ENCODE assay signal across 8 mouse cellular contexts in the genomic region with DNA sequence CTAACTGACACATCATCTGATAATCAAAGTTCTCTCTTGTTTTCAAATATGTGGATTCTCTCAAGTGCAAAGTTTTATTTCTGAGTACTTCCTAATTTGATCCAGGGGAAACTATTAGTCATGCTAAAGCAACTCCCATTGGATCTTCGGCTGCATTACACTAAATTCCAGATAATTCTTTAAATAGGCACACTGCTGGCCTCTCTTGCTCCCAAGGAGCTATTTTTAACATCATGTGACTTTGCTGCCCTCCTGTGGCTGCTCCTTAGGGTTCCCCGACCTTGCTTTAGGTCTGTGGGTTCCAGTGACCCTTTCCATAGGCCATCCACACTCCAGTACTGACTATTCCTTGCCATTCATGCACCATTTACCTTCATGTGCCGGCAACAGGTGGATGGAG.
DNase-seq lines count a peak whose midpoint lies in the region; ATAC-seq lines count a peak whose summit lies in the region.

No protein-coding gene starts in this region.

- H3K9ac ChIP-seq in hindbrain, embryonic 11.5 days (ENCODE audit: low read depth, low read length), result no peak overlapping the region
- no peak overlapping the region for H3K9ac ChIP-seq in hindbrain, embryonic 16.5 days (ENCODE audit: low read depth, low read length)
- no peak overlapping the region for H3K9ac ChIP-seq in neural tube, embryonic 11.5 days (ENCODE audit: low read length)

- H3K27me3 ChIP-seq in hindbrain, embryonic 11.5 days (ENCODE audit: control insufficient read depth, insufficient read depth, low read length), result no peaks in the 10 kb centered on the region
- no peaks in the 10 kb centered on the region for H3K27me3 ChIP-seq in hindbrain, embryonic 16.5 days (replicated peaks; ENCODE audit: control insufficient read depth, insufficient read depth, low read length)
- H3K27me3 ChIP-seq in neural tube, embryonic 11.5 days (ENCODE audit: control insufficient read depth, insufficient read depth, low read length), result no peaks in the 10 kb centered on the region

- no peaks in the 10 kb centered on the region for H3K4me1 ChIP-seq in hindbrain, embryonic 11.5 days (replicated peaks; ENCODE audit: control insufficient read depth, insufficient read depth, low read length)
- no peaks in the 10 kb centered on the region for H3K4me1 ChIP-seq in hindbrain, embryonic 16.5 days (ENCODE audit: control insufficient read depth, insufficient read depth, low read depth, low read length)
- no peaks in the 10 kb centered on the region for H3K4me1 ChIP-seq in neural tube, embryonic 11.5 days (ENCODE audit: control insufficient read depth, insufficient read depth, low read length)

- no peaks in the 10 kb centered on the region for H3K9me3 ChIP-seq in hindbrain, embryonic 11.5 days (ENCODE audit: control insufficient read depth, low read length)
- no peaks in the 10 kb centered on the region for H3K9me3 ChIP-seq in hindbrain, embryonic 16.5 days (ENCODE audit: control insufficient read depth, low read length)
- H3K9me3 ChIP-seq in neural tube, embryonic 11.5 days (ENCODE audit: control insufficient read depth, low read length), result no peaks in the 10 kb centered on the region

- peak; percentile 77 for DNase-seq in hindbrain, embryonic 11.5 days (ENCODE audit: low spot score)
- DNase-seq in ZHBTc4 (ENCODE audit: low read depth, low spot score), result peak; percentile 59
- peak; percentile 37 for DNase-seq in gastrocnemius, postnatal 14 days
- peak; percentile 83 for DNase-seq in kidney, postnatal 10 days
- peak; percentile 71 for DNase-seq in neural tube, embryonic 11.5 days (ENCODE audit: low spot score)
- no peak for DNase-seq in frontal cortex, postnatal 25 days (ENCODE audit: low spot score in 2 of 2)

- intact Hi-C loops in gastrocnemius, postnatal 14 days (cut with DNase I; ENCODE audit: low total_unique reads), result no loop called here

- no peak overlapping the region for H3K4me2 ChIP-seq in hindbrain, embryonic 11.5 days (replicated peaks; ENCODE audit: low read depth, low read length)
- H3K4me2 ChIP-seq in hindbrain, embryonic 16.5 days (ENCODE audit: low read length), result no peak overlapping the region
- no peak overlapping the region for H3K4me2 ChIP-seq in neural tube, embryonic 11.5 days (ENCODE audit: low read depth)

- H3K27ac ChIP-seq in hindbrain, embryonic 11.5 days (ENCODE audit: low read depth, low read length), result no peak overlapping the region
- H3K27ac ChIP-seq in hindbrain, embryonic 16.5 days (ENCODE audit: low read depth, low read length), result no peak overlapping the region
- H3K27ac ChIP-seq in neural tube, embryonic 11.5 days (ENCODE audit: low read depth, low read length), result no peak overlapping the region

- no peaks in the 10 kb centered on the region for H3K36me3 ChIP-seq in hindbrain, embryonic 11.5 days (ENCODE audit: control insufficient read depth, insufficient read depth, low read length)
- no peaks in the 10 kb centered on the region for H3K36me3 ChIP-seq in hindbrain, embryonic 16.5 days (ENCODE audit: control insufficient read depth, insufficient read depth, low read length)
- no peaks in the 10 kb centered on the region for H3K36me3 ChIP-seq in neural tube, embryonic 11.5 days (ENCODE audit: control insufficient read depth, insufficient read depth, low read length)

- no peak overlapping the region for H3K4me3 ChIP-seq in hindbrain, embryonic 11.5 days (ENCODE audit: low read depth, low read length)
- H3K4me3 ChIP-seq in hindbrain, embryonic 16.5 days (ENCODE audit: low read length), result no peak overlapping the region
- H3K4me3 ChIP-seq in neural tube, embryonic 11.5 days (ENCODE audit: low read depth, low read length), result no peak overlapping the region

- WGBS in hindbrain, embryonic 11.5 days, result 38% methylated on average over 3 of the region's 3 CpGs
- WGBS in hindbrain, embryonic 16.5 days, result 35% methylated on average over 3 of the region's 3 CpGs
- WGBS in neural tube, embryonic 11.5 days, result 19% methylated on average over 3 of the region's 3 CpGs

- no peak for ATAC-seq in hindbrain, embryonic 11.5 days (ENCODE audit: low FRiP score)
- no peak for ATAC-seq in hindbrain, embryonic 16.5 days
- no peak for ATAC-seq in neural tube, embryonic 11.5 days (ENCODE audit: insufficient read depth, low FRiP score, low TSS enrichment)
- no peak for ATAC-seq in activated CD4-positive, CD25-positive, alpha-beta regulatory T cell, adult 4 months

Comparison
In these comparisons a context has a peak if more than half of its experiments do, and no peak if none do; other contexts are left out.
1. DNase-seq: peak in hindbrain, embryonic 11.5 days (single experiment), ZHBTc4 (single experiment), gastrocnemius, postnatal 14 days (single experiment), kidney, postnatal 10 days (single experiment) and neural tube, embryonic 11.5 days (single experiment); none in frontal cortex, postnatal 25 days (0 of 2).